Mouse (Mus musculus): ENCODE results near the gene Ermap.

DNA sequence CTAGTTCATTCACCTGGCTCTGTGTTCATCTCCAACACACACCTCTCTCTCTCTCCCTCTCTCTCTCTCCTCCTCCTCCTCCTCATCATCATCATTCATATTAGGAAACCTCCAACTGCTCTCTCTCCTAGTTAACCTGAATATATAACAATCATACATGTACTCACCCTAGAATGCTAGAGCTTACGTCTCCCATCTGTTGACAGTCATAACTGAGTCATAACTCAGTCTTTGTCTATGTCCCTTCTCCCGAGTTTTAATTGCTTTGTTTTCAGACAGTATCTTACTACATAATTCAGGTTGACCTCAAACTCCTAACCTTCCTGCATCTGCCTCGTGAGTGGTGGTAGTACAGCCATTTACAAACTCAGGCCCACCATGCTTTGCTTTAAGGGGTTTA lies 1.5 kb upstream of the Ermap start:
- TF ChIP-seq CTCF (IDR thresholded peaks at IDR 0.05; ENCODE audit: low read depth, low read length): no peak
- no peak for TF ChIP-seq POLR2A (IDR thresholded peaks at IDR 0.05; ENCODE audit: extremely low read depth, insufficient read depth, low read length)
